Comparison of ENCODE assay signal across 8 mouse cellular contexts in the genomic region with DNA sequence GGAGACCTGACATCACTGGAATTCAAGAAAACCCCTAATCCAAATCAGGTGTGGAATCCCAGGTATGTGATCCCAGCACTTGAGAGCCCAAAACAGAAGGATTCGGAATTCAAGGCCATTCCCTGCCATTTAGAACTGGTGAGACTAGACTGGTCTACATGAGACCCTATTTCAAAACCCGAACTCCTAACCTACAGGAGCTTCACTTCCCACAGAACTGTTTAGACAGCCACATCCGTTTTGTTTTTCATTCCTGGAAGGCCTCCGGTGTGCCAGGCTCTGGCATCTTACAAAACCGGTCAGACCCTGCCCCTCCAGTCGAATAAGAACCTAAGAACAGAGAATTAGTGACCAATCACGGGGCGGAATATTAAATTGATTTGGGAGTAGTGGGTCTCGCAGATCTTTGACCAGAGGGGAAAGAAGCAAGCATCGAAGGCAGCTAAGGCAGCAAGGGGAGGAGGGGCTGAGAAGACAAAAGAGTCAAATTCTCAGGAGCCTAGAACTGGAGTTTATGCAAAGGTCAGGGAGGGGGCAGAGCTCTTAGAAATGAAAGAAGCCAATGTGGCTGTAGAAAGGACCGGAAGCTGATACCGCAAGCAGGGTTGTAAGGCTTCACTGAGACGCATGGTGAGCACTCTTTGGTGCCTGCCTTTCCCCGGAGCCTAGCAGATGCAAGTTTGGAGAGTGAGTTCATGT. TPM values are rescaled to one million over a fixed set of nuclear protein-coding genes. Genes with fewer than 3 reads are reported as not detected.
DNase-seq lines count a peak whose midpoint lies in the region; ATAC-seq lines count a peak whose summit lies in the region.

No protein-coding gene starts in this region.

- no peak overlapping the region for H3K9ac ChIP-seq in lung, embryonic 15.5 days

- peak overlapping the region; percentile 10; the same call in 1 of the 2 replicates for H3K4me2 ChIP-seq in lung, embryonic 15.5 days

- WGBS in lung, embryonic 15.5 days = 26% methylated on average over 14 of the region's 14 CpGs

- H3K27me3 ChIP-seq in lung, embryonic 15.5 days = no peaks in the 10 kb centered on the region

- no peak for ATAC-seq in lung, embryonic 15.5 days (ENCODE audit: borderline replicate concordance, extremely low read depth, low FRiP score, low TSS enrichment)
- ATAC-seq in neutrophil, adult 5-6 weeks (ENCODE audit: extremely low read depth, insufficient number of reproducible peaks, low FRiP score, poor library complexity, severe bottlenecking) = 0 out of 2 replicates have a peak, but pooled peaks have one; percentile 27

- peak overlapping the region; percentile 39 for H3K27ac ChIP-seq in lung, embryonic 15.5 days

- H3K4me3 ChIP-seq in lung, embryonic 15.5 days = no peak overlapping the region

- no peaks in the 10 kb centered on the region for H3K9me3 ChIP-seq in lung, embryonic 15.5 days

- H3K36me3 ChIP-seq in lung, embryonic 15.5 days = no peaks in the 10 kb centered on the region

- DNase-seq in lung, postnatal 14 days = no peak
- DNase-seq in embryo, embryonic 10 days (ENCODE audit: low spot score) = peak; percentile 78
- peak; percentile 34 for DNase-seq in kidney, postnatal 10 days
- no peak for DNase-seq in cerebellum, adult 11-12 months
- no peak for DNase-seq in layer of hippocampus, postnatal 14 days (ENCODE audit: low spot score in 2 of 2)
- DNase-seq in ovary, postnatal 14 days (ENCODE audit: low spot score) = no peak

- peaks cover 23% of the 10 kb centered on the region for H3K4me1 ChIP-seq in lung, embryonic 15.5 days

RNA-seq across cellular contexts. Expression of a gene that starts 1.4 kb away (rescaled TPM):
- 64.3 and 65.2 TPM in 2 replicates for polyA plus RNA-seq in lung, embryonic 15.5 days (2015; fragmentation: Nextera tagmentation; extraction: Ambion mirVana)
- 233 and 255 TPM in 2 replicates for total RNA-seq in neutrophil, adult 5-6 weeks (2017)
- 10 to 100 TPM; 86.1 to 89.8 TPM for total RNA-seq in layer of hippocampus, postnatal 14 days (2021)

RNA-seq across cellular contexts. Expression of a gene that starts 50.4 kb away (rescaled TPM):
- 390 and 414 TPM in 2 replicates for polyA plus RNA-seq in lung, embryonic 15.5 days (2015; fragmentation: Nextera tagmentation; extraction: Ambion mirVana)
- total RNA-seq in neutrophil, adult 5-6 weeks (2017) = 79.7 and 91.8 TPM in 2 replicates
- total RNA-seq in layer of hippocampus, postnatal 14 days (2021) = 100 to 1,000 TPM; 203 to 205 TPM

Comparison
In these comparisons a context has a peak if more than half of its experiments do, and no peak if none do; other contexts are left out.
1. DNase-seq: peak in embryo, embryonic 10 days (single experiment) and kidney, postnatal 10 days (single experiment); none in lung, postnatal 14 days (single experiment), cerebellum, adult 11-12 months (single experiment), layer of hippocampus, postnatal 14 days (0 of 2) and ovary, postnatal 14 days (single experiment).